Mouse (Mus musculus) cerebellum, adult 11 months (tissue): ENCODE results near the gene Wdr70.

Experiments used
- DNase-seq: peaks from one replicate; pipeline ENCODE4 v3.0.0; 2022

Wdr70 gene

DNA sequence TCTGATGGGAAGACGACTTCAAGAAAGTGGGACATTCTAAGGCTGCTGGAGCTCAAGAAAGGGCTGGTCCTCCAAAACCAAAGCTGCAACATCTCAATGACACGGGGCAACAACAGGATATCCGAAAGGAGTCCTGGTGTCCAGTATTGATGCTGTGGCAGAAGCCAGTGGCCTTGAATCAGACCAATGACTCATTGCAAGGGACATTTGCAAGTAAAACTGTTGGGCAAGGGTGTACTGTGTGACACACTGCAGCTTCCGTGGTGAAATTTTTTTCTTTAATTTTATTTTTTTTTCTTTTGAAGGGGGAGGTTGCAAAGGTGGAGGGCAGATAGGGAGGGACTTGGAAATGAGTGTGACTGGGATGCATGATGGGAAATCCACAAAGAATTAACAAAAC is 256.6 kb downstream of the Wdr70 start:
- no peak for DNase-seq

- DNase-seq: no peak
These were observed 257.3 kb downstream of the Wdr70 start for GRCm38 (mm10) chr15:7841664-7842063.

DNA sequence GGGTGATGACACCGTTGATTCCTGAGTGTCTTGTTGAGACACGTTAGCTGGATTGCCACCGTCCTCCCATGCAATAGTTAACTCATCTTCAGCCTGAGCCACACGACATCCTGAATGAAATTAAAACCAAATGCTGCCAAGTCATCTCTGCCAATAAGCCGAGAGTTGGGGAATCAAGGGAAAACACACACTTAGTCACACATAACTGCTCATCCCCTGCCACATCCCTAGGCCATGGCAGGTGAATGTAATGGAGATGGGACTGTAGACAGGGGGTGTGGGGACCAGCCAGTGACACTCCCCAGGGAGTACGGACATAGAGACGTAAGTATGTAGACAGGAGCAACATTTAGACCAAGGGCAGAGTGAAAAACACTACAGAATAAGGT is 260.1 kb downstream of the Wdr70 start:
- DNase-seq: no peak

- DNase-seq: no peak
These were observed 260.7 kb downstream of the Wdr70 start for GRCm38 (mm10) chr15:7838060-7838920.

DNA sequence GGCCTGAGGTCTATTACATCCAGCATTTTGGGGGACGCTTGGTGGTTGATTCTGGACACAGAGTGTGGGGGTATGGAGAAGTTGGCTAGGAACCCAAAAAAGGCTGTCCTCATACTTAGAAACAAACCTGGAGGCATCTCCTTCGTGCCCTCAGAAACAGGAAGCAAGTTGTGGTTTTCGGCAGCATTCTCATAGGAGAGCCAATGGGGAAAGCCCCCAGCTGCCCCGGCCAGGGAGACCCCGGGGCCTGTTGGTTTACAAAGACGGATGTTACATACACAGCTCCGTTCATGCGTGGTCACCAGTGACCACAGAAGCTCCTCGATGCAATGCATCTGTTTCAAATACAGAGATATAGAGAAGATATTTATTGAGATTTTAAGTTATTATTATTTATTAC is 263.6 kb downstream of the Wdr70 start:
- no peak for DNase-seq

DNA sequence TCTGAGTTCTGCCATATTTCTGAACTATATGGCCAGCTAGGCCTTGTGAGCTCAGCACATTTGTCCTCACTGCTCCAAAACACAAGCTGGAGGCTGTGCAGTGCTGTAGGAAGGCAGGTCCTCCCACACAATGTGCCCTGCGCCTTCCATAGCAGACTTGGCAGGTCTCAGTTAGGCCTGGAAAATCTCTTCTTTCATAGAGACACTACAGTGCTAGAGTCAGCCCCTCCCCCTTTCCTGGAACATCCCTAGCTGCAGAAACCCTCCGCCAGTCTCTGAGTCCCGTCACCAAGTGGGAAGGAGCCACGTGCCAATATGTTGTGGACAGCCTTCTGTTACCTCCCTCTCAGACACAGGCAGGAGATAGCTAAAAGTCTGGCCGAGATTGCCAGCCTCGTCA is 273.5 kb downstream of the Wdr70 start:
- DNase-seq: no peak

DNA sequence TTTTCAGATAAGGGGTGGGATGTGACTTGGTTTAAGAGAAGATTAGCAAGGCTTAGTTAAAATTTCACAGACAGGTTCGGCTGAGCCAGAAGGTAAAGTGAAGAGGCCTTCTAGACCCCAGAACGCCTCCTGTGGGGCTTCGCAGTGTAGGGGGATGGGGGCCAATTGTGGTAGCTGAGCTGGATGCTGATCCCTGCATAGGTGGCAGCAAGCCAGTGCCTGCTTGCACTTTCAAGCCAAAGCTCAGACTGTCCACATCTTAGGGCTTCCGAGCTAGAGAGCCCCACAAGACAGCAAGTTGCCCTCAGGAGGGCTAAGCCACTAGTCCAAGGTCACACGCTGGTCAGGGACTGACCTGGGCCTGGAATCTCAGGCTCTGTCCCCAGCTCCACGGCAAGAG is 275.1 kb downstream of the Wdr70 start:
- DNase-seq: no peak
